Mouse (Mus musculus): Measurements from ENCODE around the gene Tasp1. TPM values are rescaled to one million over a fixed set of nuclear protein-coding genes. Genes with fewer than 3 reads are reported as not detected.

Gene Tasp1
- polyA plus RNA-seq, 1 experiment from 2014 or later = 20.5 TPM

DNA sequence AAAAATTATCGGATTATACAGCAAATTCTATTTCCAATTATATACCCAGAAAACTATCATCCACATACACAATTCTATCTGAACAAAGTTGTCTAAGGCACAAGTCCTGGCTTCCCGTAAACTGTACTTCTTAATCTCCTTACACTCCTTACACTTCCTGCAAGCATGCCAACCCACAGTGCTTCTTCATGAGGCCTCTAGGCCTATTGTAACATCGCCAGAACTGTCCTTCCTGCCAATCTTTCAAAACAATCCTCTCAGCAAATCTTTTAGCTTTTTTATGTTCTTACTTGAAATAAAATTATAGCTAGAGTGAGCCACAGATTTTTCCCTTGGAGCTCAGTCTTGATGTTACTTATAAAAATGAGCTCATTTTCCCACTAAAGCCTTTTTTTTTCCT, 5.1 kb downstream of the Tasp1 start:
- no peak for ATAC-seq (ENCODE audit: low FRiP score)
- WGBS = 93% methylated on average over 3 of the region's 3 CpGs
- H3K4me3 ChIP-seq (replicated peaks; ENCODE audit: low read length) = no peak overlapping the region

GRCm38 (mm10) chr2:140060092-140060867, 6.3 kb downstream of the Tasp1 start:
- H3K9ac ChIP-seq = no peak overlapping the region
- 91% methylated on average over 4 of the region's 4 CpGs for WGBS
- H3K27ac ChIP-seq = no peak overlapping the region
- H3K9me3 ChIP-seq (ENCODE audit: control insufficient read depth, low read length) = no peaks in the 10 kb centered on the region
- H3K4me2 ChIP-seq (replicated peaks) = no peak overlapping the region
- DNase-seq (ENCODE audit: low spot score) (no peak), ATAC-seq (ENCODE audit: low FRiP score) (no peak)
- H3K4me1 ChIP-seq (replicated peaks; ENCODE audit: control insufficient read depth, insufficient read depth, low read length) = no peaks in the 10 kb centered on the region
- no peak overlapping the region for H3K4me3 ChIP-seq (replicated peaks; ENCODE audit: low read length)
- H3K27me3 ChIP-seq (ENCODE audit: control insufficient read depth, insufficient read depth, low read length) = no peaks in the 10 kb centered on the region
- H3K36me3 ChIP-seq (replicated peaks; ENCODE audit: control insufficient read depth, insufficient read depth) = peaks cover 13% of the 10 kb centered on the region

More for the DNA sequence above, 5.1 kb downstream of the Tasp1 start:
- Histone ChIP-seq H3K27ac (no peak overlapping the region), H3K27me3 (ENCODE audit: control insufficient read depth, insufficient read depth, low read length) (no peaks in the 10 kb centered on the region), H3K9me3 (ENCODE audit: control insufficient read depth, low read length) (no peaks in the 10 kb centered on the region), H3K4me2 (replicated peaks) (no peak overlapping the region), H3K4me1 (replicated peaks; ENCODE audit: control insufficient read depth, insufficient read depth, low read length) (0 out of 2 replicates have a peak, but pooled peaks cover 4% of the 10 kb centered on the region), H3K9ac (no peak overlapping the region), H3K36me3 (replicated peaks; ENCODE audit: control insufficient read depth, insufficient read depth) (peaks cover 4% of the 10 kb centered on the region)
- no peak for DNase-seq (ENCODE audit: low spot score)

GRCm38 (mm10) chr2:140058125-140058524, 8.5 kb downstream of the Tasp1 start:
- Histone ChIP-seq H3K4me2 (replicated peaks) (no peak overlapping the region), H3K4me3 (replicated peaks; ENCODE audit: low read length) (no peak overlapping the region), H3K9me3 (ENCODE audit: control insufficient read depth, low read length) (no peaks in the 10 kb centered on the region), H3K9ac (no peak overlapping the region), H3K4me1 (replicated peaks; ENCODE audit: control insufficient read depth, insufficient read depth, low read length) (no peaks in the 10 kb centered on the region), H3K27ac (no peak overlapping the region), H3K27me3 (ENCODE audit: control insufficient read depth, insufficient read depth, low read length) (no peaks in the 10 kb centered on the region), H3K36me3 (replicated peaks; ENCODE audit: control insufficient read depth, insufficient read depth) (peaks cover 25% of the 10 kb centered on the region)
- WGBS = 92% methylated on average over 6 of the region's 6 CpGs
- DNase-seq (ENCODE audit: low spot score) = no peak
- no peak for ATAC-seq (ENCODE audit: low FRiP score)

GRCm38 (mm10) chr2:140051607-140052126, 14.9 kb downstream of the Tasp1 start:
- no peak for DNase-seq (ENCODE audit: low spot score)
- Histone ChIP-seq H3K9me3 (ENCODE audit: control insufficient read depth, low read length) (no peaks in the 10 kb centered on the region), H3K4me2 (replicated peaks) (no peak overlapping the region), H3K9ac (no peak overlapping the region), H3K4me1 (replicated peaks; ENCODE audit: control insufficient read depth, insufficient read depth, low read length) (no peaks in the 10 kb centered on the region), H3K27me3 (ENCODE audit: control insufficient read depth, insufficient read depth, low read length) (no peaks in the 10 kb centered on the region), H3K27ac (no peak overlapping the region), H3K36me3 (replicated peaks; ENCODE audit: control insufficient read depth, insufficient read depth) (peaks cover 83% of the 10 kb centered on the region), H3K4me3 (replicated peaks; ENCODE audit: low read length) (no peak overlapping the region)
- no peak for ATAC-seq (ENCODE audit: low FRiP score)
- 90% methylated on average over 2 of the region's 2 CpGs for WGBS

DNA sequence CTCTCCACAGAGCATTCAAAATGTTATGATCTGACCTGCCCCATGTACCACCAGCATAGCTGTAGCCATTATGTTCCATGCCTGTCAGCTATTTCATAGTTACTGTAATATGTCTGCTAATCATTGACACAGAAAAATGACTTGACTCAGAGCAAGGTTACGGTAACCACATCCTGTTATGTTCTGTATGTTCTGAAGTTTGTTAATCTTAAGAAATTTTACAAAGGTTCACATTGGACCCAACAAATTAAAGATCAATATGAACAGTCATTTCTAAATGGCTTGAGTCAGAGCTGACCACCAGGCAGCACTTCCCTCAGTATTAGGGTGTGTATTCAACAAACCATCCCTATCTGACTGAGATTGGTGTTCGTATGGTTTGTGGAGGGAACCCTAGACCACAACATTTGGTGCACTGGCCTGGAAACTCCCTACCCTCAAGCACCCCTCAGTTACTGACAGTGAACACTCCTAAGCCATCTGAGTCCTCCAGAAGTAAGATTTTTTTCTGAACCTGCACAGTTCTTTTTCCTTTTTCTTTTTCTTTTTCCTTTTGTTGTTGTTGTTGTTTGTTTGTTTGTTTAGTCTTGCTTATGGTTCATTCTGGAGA, 24.0 kb downstream of the Tasp1 start:
- no peak overlapping the region for H3K27ac ChIP-seq
- no peaks in the 10 kb centered on the region for H3K9me3 ChIP-seq (ENCODE audit: control insufficient read depth, low read length)
- WGBS = 98% methylated on average over 2 of the region's 2 CpGs
- no peaks in the 10 kb centered on the region for H3K27me3 ChIP-seq (ENCODE audit: control insufficient read depth, insufficient read depth, low read length)
- peaks cover 35% of the 10 kb centered on the region for H3K36me3 ChIP-seq (replicated peaks; ENCODE audit: control insufficient read depth, insufficient read depth)
- no peaks in the 10 kb centered on the region for H3K4me1 ChIP-seq (replicated peaks; ENCODE audit: control insufficient read depth, insufficient read depth, low read length)
- H3K4me2 ChIP-seq (replicated peaks) = no peak overlapping the region
- ATAC-seq (ENCODE audit: low FRiP score) (no peak), DNase-seq (ENCODE audit: low spot score) (no peak)
- H3K4me3 ChIP-seq (replicated peaks; ENCODE audit: low read length) = no peak overlapping the region
- no peak overlapping the region for H3K9ac ChIP-seq

DNA sequence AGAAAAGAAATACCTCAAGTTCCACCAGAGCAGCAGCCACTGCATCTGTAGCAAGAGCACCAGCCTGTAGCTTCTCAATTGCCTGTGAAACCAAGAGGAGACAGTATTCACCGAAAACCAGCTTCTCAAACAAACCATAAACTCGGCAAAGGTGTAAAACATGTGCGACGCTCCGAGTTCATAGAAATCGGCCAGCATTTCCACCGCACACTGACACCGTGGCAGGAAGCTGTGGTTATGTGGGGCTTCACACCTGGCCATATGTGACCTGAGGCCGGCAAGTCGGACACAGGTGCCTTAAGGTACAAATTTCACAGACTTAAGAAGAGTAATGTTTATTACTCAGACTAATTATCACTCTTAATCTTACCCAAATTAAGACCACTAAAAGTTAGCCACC, 24.5 kb downstream of the Tasp1 start:
- Histone ChIP-seq H3K4me1 (replicated peaks; ENCODE audit: control insufficient read depth, insufficient read depth, low read length) (no peaks in the 10 kb centered on the region), H3K27ac (no peak overlapping the region), H3K4me3 (replicated peaks; ENCODE audit: low read length) (no peak overlapping the region), H3K27me3 (ENCODE audit: control insufficient read depth, insufficient read depth, low read length) (no peaks in the 10 kb centered on the region), H3K9ac (no peak overlapping the region), H3K9me3 (ENCODE audit: control insufficient read depth, low read length) (no peaks in the 10 kb centered on the region), H3K4me2 (replicated peaks) (no peak overlapping the region), H3K36me3 (replicated peaks; ENCODE audit: control insufficient read depth, insufficient read depth) (peaks cover 32% of the 10 kb centered on the region)
- ATAC-seq (ENCODE audit: low FRiP score) (no peak), DNase-seq (ENCODE audit: low spot score) (no peak)
- 97% methylated on average over 10 of the region's 10 CpGs for WGBS

GRCm38 (mm10) chr2:140037459-140037858, 29.1 kb downstream of the Tasp1 start:
- WGBS = 93% methylated on average over 2 of the region's 2 CpGs
- Histone ChIP-seq H3K9me3 (ENCODE audit: control insufficient read depth, low read length) (no peaks in the 10 kb centered on the region), H3K4me1 (replicated peaks; ENCODE audit: control insufficient read depth, insufficient read depth, low read length) (no peaks in the 10 kb centered on the region), H3K4me2 (replicated peaks) (no peak overlapping the region), H3K27ac (no peak overlapping the region), H3K9ac (no peak overlapping the region), H3K27me3 (ENCODE audit: control insufficient read depth, insufficient read depth, low read length) (no peaks in the 10 kb centered on the region), H3K36me3 (replicated peaks; ENCODE audit: control insufficient read depth, insufficient read depth) (peaks cover 18% of the 10 kb centered on the region), H3K4me3 (replicated peaks; ENCODE audit: low read length) (no peak overlapping the region)
- DNase-seq (ENCODE audit: low spot score) (no peak), ATAC-seq (ENCODE audit: low FRiP score) (no peak)

GRCm38 (mm10) chr2:140036854-140037253, 29.8 kb downstream of the Tasp1 start:
- Histone ChIP-seq H3K4me2 (replicated peaks) (no peak overlapping the region), H3K9ac (no peak overlapping the region), H3K4me3 (replicated peaks; ENCODE audit: low read length) (no peak overlapping the region), H3K4me1 (replicated peaks; ENCODE audit: control insufficient read depth, insufficient read depth, low read length) (no peaks in the 10 kb centered on the region), H3K27ac (no peak overlapping the region), H3K9me3 (ENCODE audit: control insufficient read depth, low read length) (no peaks in the 10 kb centered on the region), H3K27me3 (ENCODE audit: control insufficient read depth, insufficient read depth, low read length) (no peaks in the 10 kb centered on the region), H3K36me3 (replicated peaks; ENCODE audit: control insufficient read depth, insufficient read depth) (peaks cover 18% of the 10 kb centered on the region)
- ATAC-seq (ENCODE audit: low FRiP score) (no peak), DNase-seq (ENCODE audit: low spot score) (no peak)

GRCm38 (mm10) chr2:140024937-140025336, 41.7 kb downstream of the Tasp1 start:
- H3K4me3 ChIP-seq (replicated peaks; ENCODE audit: low read length) = no peak overlapping the region
- DNase-seq (ENCODE audit: low spot score) = no peak
- no peaks in the 10 kb centered on the region for H3K4me1 ChIP-seq (replicated peaks; ENCODE audit: control insufficient read depth, insufficient read depth, low read length)
- H3K9ac ChIP-seq = no peak overlapping the region
- 84% methylated on average over 4 of the region's 4 CpGs for WGBS
- peaks cover 22% of the 10 kb centered on the region; the same call in 1 of the 2 replicates for H3K36me3 ChIP-seq (replicated peaks; ENCODE audit: control insufficient read depth, insufficient read depth)
- H3K27ac ChIP-seq = no peak overlapping the region
- ATAC-seq (ENCODE audit: low FRiP score) = no peak
- H3K9me3 ChIP-seq (ENCODE audit: control insufficient read depth, low read length) = no peaks in the 10 kb centered on the region
- no peak overlapping the region for H3K4me2 ChIP-seq (replicated peaks)
- H3K27me3 ChIP-seq (ENCODE audit: control insufficient read depth, insufficient read depth, low read length) = no peaks in the 10 kb centered on the region
